Mouse (Mus musculus) T-cell, adult 2 months (primary cell): Measurements from ENCODE around the gene Thegl.

Experiments
- DNase-seq: peaks from one replicate; pipeline ENCODE4 v3.0.0; 2022; ENCODE audit warnings: low spot score

The Thegl gene

DNA sequence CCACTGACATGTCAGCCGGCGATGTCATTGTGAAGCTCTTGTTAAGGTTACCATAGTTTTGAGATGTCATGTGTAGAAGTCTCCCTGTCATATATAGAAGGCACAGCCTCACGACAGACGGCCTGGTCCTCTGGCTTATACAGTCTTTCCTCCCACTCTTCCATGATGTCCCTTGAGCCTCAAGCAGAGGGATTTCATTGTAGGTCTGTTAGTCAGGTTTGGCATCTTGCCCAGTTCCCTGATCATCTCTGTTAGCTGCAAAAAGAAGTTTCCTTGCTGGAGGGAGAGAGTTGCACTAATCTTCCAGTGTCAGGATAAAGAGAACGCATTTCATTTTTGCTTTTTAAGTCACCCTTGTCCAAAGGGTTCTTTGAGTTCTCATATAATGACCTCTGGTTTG lies 36.8 kb downstream of the Thegl start:
- DNase-seq, result no peak

- no peak for DNase-seq
Observed at GRCm38 (mm10) chr5:77056881-77057440, 41.1 kb downstream of the Thegl start.

DNA sequence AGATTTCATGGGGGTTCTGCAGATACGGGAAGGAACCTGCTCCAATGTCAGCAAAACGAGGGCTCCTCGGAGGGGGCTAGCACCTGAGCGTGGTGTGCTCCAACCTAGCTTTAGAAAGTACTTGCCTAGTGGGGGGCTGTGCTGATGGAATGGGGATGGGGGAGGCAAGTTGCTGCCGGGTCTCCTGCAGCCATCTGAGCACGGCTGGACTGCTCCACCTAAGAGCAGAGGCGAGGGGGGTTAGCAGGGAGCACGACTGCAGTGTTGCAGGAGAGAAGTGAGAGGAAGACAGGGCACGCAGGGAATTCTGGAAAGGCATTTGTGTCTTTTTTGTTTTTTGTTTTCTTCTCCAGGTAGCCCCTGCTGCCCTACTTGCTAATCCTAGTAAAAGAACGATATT lies 44.5 kb downstream of the Thegl start:
- DNase-seq, result no peak

- peak; percentile 52 for DNase-seq
Observed at GRCm38 (mm10) chr5:77061372-77062038, 45.7 kb downstream of the Thegl start.

GRCm38 (mm10) chr5:77067321-77067720 lies 51.5 kb downstream of the Thegl start:
- no peak for DNase-seq

DNA sequence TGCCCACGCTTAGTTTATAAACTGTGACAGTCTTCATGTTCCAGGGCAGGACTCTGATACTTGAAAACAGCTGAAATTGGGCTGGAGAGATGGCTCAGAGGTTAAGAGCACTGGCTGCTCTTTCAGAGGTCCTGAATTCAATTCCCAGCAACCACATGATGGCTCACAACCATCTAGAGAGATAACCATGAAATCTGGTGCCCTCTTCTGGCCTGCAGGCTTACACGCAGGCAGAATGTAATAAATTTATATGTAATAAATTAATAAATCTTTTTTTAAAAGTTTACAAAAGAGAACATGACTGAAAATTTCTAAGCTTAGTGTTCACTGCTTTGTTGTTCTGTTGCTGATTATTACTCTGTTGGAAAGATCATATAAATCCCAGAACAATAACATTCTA lies 55.2 kb downstream of the Thegl start:
- no peak for DNase-seq

DNA sequence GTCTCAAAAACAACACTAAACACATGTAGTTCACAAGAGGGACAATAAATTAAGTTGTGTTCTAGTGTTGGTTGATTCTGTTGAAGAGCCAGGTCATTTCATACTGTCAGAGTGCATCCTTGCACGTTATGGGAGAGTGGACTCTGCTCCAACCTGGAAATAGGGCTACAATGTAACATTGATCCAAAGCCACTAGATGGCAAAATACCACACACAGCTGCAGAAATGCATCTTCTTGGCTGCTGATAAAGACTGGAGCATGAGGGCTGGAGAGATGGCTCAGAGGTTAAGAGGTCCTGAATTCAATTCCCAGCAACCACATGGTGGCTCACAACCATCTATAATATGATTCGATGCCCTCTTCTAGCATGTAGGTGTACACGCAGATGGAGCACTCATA lies 55.8 kb downstream of the Thegl start:
- no peak for DNase-seq

DNA sequence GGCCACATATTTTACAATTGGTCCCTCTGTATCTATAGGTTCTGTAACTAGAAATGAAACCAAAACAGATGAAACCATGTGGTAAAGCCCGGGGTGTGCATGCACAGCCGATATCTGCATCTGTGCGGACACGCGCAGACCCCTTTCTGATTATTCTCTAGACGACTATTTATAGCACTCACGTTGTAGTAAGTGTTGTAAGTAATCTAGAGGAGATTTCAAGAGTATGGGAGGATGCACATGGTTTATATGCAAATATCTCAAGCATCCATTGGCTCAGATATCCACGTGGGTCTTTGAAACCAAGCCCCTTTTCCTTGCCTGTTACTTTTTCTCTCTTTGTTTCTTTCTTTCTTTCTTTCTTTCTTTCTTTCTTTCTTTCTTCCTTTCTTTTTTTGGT lies 58.0 kb downstream of the Thegl start:
- DNase-seq, result no peak

DNA sequence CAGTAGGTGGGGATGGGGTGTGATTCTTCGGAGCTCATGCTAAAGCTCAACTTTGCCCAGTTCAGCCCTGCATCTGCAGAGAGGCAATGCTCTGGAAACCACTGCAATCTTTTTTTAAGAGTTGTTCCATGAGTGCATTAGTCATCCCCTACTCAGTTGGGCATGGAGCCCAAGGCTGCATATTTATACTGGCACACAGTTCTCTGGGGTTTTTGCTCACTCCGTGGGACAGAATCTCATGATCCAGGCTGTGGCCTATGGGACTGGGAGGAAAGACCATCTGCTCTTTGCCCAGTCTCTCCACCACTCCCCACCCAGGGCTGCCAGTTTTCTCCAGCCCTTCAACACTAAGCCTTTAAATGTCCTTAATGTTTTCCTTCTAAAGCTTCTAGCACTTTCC lies 59.1 kb downstream of the Thegl start:
- no peak for DNase-seq

- no peak for DNase-seq
Observed at GRCm38 (mm10) chr5:77075951-77076350, 60.1 kb downstream of the Thegl start.

DNA sequence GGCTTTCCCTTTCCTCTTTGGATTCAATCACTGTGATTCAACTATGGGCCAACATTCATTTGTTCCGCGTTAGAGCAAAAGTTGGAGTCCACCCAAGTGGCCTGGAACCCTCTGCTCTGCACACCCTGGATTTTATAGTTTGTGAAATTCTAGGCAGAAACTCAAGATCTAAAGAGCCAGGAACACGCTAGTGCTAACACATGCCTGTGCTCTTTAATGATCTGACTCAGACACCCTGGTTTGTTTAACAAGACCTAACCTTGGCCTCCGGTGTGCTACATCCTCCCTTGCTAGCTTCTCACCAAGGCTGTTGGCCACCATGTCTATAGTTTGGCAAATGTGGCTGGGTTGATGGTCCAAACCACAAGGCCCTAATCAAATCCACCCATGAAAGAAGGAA lies 64.9 kb downstream of the Thegl start:
- no peak for DNase-seq

DNA sequence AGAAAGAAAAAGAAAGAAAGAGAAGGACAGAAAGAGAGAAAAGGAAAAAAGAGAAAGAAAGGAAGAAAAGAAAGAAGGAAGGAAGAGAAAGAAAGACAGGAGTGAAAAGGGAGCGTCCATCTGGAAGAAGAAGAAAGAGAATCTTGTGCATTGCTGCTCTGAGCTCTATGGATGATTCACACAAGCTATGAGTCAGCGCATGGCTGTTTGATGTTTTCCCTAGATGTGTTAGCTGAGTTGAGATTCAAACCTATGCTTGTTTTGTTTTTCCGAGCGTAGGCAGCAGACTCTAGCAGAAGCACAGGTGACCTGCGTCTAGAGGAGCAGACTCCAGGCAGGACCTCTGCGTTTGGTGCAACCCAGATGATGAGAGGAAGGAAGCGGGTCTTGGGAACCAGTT lies 66.9 kb downstream of the Thegl start:
- no peak for DNase-seq

DNA sequence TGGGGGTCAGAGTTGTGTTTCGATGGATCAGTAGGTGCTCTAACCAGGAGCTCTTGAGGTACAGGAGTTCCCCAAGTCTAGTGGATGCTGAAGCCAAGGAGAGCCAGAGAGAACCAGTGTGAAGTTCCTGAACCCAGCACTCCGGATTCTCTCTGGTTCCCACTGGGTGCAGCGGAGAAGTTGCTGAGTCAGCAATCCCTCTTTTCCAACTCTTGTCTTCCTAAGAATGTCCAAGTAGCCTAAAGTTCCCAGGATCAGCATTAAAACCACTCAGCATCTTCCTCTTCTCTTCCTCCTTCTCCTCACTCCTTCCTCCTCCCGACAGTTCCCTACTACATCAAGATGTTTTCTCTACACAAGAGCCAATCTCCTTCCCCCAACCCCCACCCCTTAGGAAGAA lies 68.6 kb downstream of the Thegl start:
- no peak for DNase-seq

GRCm38 (mm10) chr5:77085753-77086450 lies 70.1 kb downstream of the Thegl start:
- no peak for DNase-seq

DNA sequence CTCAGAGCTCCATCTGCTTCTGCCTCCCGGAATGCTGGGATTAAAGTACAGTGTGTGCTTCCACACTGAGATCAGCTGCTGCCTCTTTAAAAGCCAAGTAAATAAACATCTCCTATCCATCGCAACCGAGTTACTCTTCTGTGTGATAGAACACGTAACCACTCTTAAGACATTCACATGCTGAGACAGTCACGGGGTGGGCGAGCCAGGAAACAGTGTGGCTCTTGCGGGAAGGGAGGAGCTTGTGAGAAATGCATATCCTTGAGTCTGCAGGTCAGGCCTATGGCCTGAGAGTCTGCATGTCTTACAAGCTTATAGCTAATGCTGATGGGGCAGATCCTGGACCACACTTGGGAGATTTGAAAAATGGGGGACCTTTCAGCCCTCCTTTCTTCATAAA lies 70.7 kb downstream of the Thegl start:
- DNase-seq, result no peak

- no peak for DNase-seq
Observed at GRCm38 (mm10) chr5:77087122-77087521, 71.3 kb downstream of the Thegl start.

- DNase-seq, result peak; percentile 57
Observed at GRCm38 (mm10) chr5:77089294-77089693, 73.5 kb downstream of the Thegl start.

DNA sequence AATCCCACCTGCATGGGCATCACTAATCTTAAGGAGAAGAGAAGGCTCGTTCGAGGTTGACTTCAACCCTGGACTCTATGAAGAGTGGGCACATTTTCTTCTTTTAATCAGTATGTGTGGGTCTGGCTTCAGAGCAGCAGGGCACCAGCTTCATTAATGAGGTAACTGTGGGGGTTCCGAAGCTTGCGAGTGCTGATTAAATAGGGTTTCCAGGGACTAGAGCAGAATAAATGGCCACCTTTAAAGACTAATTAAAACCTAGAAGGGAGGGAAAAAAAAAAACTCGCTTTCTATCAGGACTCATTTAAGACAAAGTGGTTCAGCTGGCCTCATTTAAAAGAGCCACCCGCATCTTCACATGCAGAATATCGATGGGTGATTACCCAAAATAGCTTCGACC lies 74.1 kb downstream of the Thegl start:
- DNase-seq, result no peak

GRCm38 (mm10) chr5:77090521-77091096 lies 74.8 kb downstream of the Thegl start:
- no peak for DNase-seq

- DNase-seq, result no peak
Observed at GRCm38 (mm10) chr5:77091923-77092322, 76.1 kb downstream of the Thegl start.

- DNase-seq, result peak; percentile 13
Observed at GRCm38 (mm10) chr5:77092531-77092930, 76.7 kb downstream of the Thegl start.

DNA sequence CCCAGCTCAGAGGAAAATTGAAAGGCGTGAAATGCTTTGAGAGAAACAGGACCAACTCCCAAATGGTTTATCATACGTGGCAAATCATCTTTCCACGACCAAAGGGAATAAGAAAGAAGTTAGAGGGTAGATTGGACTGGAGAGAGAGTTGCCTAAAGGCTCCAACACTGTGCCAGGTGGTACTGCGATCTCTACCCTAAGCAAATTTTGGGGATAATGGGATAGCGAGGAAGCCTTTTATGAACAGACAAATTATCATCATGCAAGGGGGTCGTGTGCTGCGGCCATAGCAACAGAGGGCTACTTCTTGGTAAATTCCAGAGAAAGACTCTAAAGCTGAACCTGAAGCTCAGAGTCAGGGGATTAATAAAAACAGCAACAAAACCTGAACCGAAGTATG lies 78.1 kb downstream of the Thegl start:
- no peak for DNase-seq
